Mouse (Mus musculus) kidney, postnatal 36 days (tissue): ENCODE data around the gene Gtf2h2.
"Not testable (repeated sequence)": the region's sequence is repeated elsewhere in the genome, so short reads cannot be mapped to it uniquely, and the experiment has no call there.

Experiments
- DNase-seq, 2 experiments: peaks; one replicate each; pipeline ENCODE4 v3.0.0; 2021 to 2022; ENCODE audit warnings: mixed read lengths in 2 of 2

The Gtf2h2 gene

GRCm38 (mm10) chr13:100483610-100484009, 8.8 kb downstream of the Gtf2h2 start:
- DNase-seq = no peak

- DNase-seq = no peak
Observed at GRCm38 (mm10) chr13:100463527-100464222, 28.7 kb downstream of the Gtf2h2 start.

GRCm38 (mm10) chr13:100461336-100461735, 31.0 kb downstream of the Gtf2h2 start:
- DNase-seq = peak in 1 of 2 experiments; percentile 1

- DNase-seq = not testable (repeated sequence)
Observed at GRCm38 (mm10) chr13:100452415-100453127, 39.8 kb downstream of the Gtf2h2 start, which contains the start of gene Naip1. Gene Naip1 (minus strand): TSS chr13:100452869.

- no peak for DNase-seq
Observed at GRCm38 (mm10) chr13:100449495-100449894, 42.9 kb downstream of the Gtf2h2 start.

- no peak for DNase-seq
Observed at GRCm38 (mm10) chr13:100440116-100440515, 52.3 kb downstream of the Gtf2h2 start.

- DNase-seq = no peak
Observed at GRCm38 (mm10) chr13:100438701-100439100, 53.7 kb downstream of the Gtf2h2 start.

- DNase-seq = no peak
Observed at GRCm38 (mm10) chr13:100437322-100437825, 55.0 kb downstream of the Gtf2h2 start.

GRCm38 (mm10) chr13:100436556-100437163, 55.7 kb downstream of the Gtf2h2 start:
- not testable (repeated sequence) for DNase-seq

GRCm38 (mm10) chr13:100419958-100420357, 72.4 kb downstream of the Gtf2h2 start:
- not testable (repeated sequence) for DNase-seq

GRCm38 (mm10) chr13:100414428-100414827, 78.0 kb downstream of the Gtf2h2 start:
- DNase-seq = no peak
